Mouse (Mus musculus) c-Kit-positive CD71-positive TER-119-negative erythroid progenitor cells, embryonic 14.5 days (primary cell): ENCODE measurements around the gene Pikfyve.
A peak's percentile ranks its signal among the peaks of the same experiment; 100 is the strongest.

Experiments used
- DNase-seq: peaks from one replicate; pipeline ENCODE4 v3.0.0-alpha.2; 2013; ENCODE audit warnings: low read depth

Pikfyve gene

DNA sequence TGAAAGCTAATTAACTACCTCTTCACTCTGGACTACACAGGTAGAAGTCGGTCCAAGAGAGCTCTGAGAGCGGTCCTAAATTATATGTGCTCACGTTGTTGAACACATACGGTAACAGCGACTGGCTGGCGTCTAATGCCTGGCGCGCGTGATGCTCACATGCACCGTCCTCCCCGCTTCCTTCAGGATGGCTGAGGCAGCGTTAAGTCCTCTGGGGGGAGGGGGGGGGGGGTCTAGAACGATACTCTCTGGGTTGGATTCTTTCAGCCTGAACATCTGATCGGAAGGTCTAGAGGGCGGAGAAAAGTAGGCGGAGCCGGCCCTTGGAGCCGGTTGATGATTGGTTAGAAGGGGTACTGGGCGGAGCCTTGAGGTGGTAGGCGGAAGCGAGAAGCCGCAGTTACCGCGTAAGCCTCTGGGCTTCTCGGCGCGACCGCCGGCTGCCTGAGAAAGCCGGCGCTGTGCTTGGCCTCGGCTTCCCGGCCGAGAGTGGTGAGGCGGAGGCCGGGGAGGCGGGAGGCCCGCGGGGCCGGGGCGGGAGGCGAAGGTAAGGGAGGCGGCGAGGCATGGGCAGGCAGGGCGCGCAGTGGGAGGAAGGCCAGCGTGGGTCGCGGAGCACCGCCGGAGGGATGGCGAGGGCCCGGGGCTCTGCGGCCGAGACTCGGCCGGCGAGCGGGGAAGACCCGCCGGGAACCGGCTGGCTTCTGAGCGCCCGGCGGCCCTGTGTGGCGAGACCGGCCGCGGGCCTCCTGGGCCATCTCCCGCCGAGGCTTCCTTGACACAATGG lies at the start of gene Pikfyve, which contains the start of gene Idh1:
Gene Pikfyve (plus strand): TSS at position 397 of the 787 bp plus-strand sequence.
Gene Idh1 (minus strand): TSS at position 214 of the 787 bp plus-strand sequence.
- peak; percentile 96 for DNase-seq

- no peak for DNase-seq
Observed at GRCm38 (mm10) chr1:65137560-65137959, 48.9 kb upstream of the Pikfyve start.

GRCm38 (mm10) chr1:65144783-65145182 lies 41.7 kb upstream of the Pikfyve start:
- DNase-seq, result no peak

DNA sequence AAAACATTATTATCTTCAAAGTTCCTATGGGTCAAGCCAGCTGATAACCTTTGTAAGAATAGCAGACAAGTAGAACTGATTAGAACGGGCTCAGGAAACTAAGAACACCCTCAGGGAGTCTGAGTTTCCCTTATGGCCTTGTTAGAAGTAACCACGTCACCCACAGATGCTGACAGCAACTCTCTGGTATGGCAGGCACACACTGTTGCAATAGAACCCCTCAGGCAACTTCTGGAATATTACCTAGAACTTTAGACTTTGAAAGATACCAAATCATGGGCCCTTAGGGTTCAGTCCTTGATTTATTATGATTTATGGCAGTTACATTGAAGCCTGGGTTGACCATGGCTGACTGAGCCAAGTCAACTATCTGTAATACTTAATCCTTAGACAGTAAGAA lies 39.9 kb upstream of the Pikfyve start:
- DNase-seq, result no peak

DNA sequence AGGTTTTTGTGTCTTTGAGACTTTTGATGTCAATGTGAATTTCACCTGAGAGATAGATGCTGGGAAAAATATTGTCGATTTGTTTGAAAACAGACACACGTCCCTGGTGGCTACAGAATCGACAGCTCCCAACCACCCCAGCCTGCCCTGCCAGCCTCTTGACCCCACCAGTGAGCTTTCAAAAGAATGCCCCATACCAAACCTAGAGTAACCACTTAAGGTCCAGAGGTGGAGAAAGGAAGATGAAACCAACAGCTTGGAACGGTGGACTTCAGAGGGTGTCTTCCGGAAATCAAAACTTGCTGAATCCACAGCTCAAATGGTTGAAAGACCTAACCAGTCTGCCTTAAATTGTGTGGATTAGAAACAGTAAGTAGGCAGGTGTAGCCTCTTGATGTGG lies 39.2 kb upstream of the Pikfyve start:
- no peak for DNase-seq

GRCm38 (mm10) chr1:65147971-65148370 lies 38.5 kb upstream of the Pikfyve start:
- DNase-seq, result no peak

DNA sequence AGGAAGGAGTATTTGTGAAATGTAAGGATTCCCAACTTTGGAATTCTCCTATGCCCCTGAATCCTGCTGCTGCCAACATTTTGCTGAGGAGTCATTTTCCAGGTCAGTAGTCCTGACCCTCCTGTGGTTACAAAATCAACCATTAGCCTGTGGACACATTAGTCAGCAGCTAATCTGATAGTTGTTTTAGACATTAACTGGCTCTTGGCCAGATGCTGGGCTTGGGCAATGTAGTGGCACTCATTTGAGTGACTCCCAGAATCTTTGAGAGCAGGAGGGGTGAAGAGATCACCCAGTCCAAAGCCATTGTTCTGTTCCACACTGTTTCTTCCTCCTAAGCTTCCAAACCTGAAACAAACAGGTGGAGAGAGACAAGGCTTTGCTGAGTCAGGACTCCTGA lies 31.7 kb upstream of the Pikfyve start:
- no peak for DNase-seq

GRCm38 (mm10) chr1:65156111-65156510 lies 30.4 kb upstream of the Pikfyve start:
- no peak for DNase-seq

GRCm38 (mm10) chr1:65162210-65162609 lies 24.3 kb upstream of the Pikfyve start:
- DNase-seq, result no peak

- no peak for DNase-seq
Observed at GRCm38 (mm10) chr1:65167496-65167895, 19.0 kb upstream of the Pikfyve start.

- DNase-seq, result no peak
Observed at GRCm38 (mm10) chr1:65169536-65169935, 16.9 kb upstream of the Pikfyve start.

DNA sequence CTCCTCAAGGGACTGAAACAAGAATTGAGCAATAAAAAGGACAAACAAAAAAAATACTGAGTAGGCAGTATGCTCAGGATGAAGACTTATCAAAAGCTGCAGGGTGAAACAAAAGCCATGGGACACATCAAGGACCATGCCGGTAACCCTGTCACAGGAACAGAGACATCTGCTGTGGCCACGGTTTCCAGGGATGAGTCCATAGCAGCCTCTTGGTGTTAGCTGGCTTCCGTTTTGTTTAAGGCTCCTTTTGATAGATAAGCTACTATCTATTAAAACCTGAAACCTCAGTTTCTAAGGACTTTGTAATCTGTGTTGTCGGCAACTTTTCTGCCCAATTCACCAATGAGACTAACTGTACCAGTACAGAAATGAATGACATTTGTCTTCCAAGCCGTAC lies 16.5 kb upstream of the Pikfyve start:
- no peak for DNase-seq

DNA sequence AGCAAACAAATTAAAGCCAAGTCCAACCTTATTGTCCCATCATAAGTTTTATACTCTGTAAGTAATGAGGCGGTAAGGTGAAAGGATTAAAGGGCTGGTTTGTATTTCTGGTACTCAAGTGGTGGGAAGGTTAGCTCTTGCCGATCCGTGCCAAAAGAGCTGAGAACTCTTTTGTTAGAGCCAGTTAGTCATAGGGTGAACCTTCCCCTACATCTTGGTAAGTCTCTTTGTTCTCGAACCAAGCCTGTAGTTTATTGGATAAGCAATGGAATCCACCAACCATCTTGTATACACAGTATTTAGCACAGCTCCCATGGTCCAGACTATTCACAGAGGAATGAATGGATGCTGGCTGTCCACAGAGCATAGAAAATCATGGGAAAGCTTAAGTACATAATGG lies 14.9 kb upstream of the Pikfyve start:
- no peak for DNase-seq

- DNase-seq, result no peak
Observed at GRCm38 (mm10) chr1:65173716-65174115, 12.8 kb upstream of the Pikfyve start.

- no peak for DNase-seq
Observed at GRCm38 (mm10) chr1:65176171-65176570, 10.3 kb upstream of the Pikfyve start.

GRCm38 (mm10) chr1:65176912-65177311 lies 9.6 kb upstream of the Pikfyve start:
- DNase-seq, result no peak

DNA sequence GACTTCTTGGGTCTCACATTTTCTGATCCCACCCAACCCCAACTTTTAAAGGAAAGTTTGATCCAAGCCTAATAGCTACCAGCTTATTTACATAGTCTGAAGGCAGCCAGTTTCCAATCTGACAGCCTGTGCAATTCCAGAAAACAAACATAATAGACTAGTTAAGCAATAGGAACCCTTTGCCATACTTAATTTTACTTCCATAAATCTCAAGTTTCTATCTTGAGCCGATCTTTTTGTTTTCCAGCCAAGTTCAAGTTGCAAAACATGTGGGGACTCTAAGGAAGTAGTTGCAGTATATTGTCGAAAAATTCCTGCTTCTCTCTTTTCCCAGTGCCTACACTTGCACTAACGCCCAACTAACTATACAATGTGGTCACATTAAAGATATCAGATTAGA lies 9.0 kb upstream of the Pikfyve start:
- no peak for DNase-seq

DNA sequence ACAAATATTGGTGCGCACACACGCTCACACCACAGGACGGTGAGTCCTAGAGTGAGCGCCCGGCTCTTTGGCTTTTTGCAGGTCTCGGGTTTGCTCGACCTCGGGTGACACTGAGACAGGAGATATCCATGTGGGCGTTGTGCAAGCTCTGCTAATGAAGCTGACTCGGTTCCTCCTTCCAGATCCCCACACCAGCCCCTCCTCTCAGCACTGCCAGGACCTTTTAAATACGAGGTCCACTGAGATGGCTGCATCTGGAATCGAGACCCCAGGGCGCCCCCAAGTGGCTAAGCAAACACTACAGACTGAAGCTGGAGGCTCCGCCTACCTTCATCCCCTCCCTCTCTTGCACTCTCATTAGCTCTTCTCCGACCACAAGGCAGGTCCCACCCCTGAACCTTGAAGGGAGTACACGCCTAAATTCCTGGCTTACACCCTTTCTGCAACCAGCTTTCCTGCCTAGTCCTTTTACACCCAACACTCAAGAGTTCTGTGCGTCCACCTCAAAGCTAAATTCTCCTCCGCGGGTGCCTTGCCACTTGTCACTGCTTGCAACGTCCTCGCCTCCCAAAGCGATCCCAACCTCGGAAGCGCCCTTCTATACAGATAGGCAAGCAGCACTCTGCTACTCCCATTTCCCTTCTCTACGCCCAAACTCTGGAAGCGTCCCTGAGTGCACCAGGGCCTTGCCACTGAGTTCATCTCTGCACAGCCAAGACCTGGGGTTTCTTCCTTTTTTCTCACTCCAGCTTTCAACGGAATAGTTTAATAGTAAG lies 8.2 kb upstream of the Pikfyve start:
- DNase-seq, result peak; percentile 88

DNA sequence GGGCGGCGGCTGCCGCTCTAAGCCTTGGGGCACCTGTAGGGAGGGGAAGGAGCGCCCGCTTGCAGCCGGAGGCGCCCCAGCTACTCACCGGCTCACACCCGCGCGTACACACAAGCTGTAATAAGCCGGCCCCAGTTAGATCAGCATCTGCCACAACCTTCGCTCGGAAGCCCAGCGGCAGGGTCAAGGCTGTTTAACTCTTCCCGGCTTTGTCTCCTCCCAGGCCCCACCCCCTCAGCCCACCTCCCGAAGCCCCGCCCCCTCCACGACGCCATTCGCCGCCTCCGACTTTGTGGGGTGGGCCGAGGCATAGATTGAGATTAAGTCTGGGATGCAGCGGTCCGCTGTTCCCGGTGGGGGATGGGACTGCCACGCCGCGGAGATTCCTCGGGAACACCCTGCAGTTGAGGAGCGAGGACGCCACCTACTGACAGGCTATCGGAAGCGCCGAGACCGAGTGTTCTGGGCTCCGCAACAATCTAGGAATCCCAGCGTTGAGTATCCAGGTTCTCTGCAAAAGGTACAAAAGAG lies 7.5 kb upstream of the Pikfyve start:
- DNase-seq, result peak; percentile 73

GRCm38 (mm10) chr1:65179634-65180249 lies 6.7 kb upstream of the Pikfyve start:
- DNase-seq, result peak; percentile 90

DNA sequence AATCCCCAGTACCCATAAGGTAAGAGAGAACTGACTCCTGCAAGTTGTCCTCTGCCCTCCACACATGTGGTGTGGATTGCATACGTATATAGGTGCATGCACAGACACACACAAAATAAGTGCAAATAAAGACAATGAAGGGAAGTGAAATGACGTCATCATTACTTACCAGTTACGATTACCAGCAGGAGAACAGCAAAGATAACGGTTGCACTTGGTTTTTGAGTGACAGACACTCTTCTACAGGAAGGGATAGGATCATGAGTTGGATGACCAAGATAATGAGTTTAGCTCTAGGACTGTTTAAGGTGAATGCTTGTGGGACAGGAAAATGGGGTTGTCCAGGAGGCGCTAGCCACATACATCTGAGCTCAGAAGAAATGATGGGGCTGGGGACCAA lies 5.0 kb upstream of the Pikfyve start:
- DNase-seq, result no peak

- DNase-seq, result no peak
Observed at GRCm38 (mm10) chr1:65183994-65184393, 2.5 kb upstream of the Pikfyve start.

DNA sequence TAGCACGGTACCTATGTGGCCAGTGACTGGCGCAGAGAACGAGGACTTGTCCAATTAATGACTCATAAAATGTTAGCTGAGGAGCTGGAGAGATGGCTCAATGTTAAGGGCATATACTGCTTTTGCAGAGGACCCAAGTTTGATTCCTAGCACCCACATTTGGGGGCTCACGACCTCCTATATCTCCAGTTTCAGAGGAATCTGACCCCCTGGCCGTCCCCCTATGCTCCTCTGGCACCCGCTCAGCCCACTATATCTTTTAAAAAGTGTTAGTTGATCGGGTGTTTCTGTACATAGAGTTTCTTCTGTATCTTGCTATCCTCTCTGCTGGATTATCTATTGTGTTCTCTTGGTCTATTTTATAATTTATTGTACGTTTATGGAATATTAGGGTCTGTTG lies 1.5 kb upstream of the Pikfyve start:
- DNase-seq, result no peak
